Mouse (Mus musculus): ENCODE data around the gene Gm20547.

Gene Gm20547

DNA sequence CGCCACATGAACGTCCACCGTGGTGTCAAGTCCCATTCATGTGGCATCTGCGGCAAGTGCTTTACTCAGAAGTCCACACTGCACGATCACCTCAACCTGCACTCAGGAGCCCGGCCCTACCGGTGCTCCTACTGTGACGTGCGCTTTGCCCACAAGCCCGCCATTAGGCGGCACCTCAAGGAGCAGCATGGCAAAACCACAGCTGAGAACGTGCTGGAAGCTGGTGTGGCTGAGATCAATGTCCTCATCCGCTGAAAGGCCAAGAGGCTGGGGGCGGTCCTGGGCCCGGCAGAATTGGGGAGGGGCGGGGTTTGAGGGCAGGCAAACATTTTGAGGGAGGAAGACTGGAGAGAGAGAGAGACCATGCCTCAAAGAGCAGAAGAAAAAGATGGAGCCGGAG, 14.5 kb upstream of the Gm20547 start:
- no peak for DNase-seq (ENCODE audit: inconsistent ontology term)

DNA sequence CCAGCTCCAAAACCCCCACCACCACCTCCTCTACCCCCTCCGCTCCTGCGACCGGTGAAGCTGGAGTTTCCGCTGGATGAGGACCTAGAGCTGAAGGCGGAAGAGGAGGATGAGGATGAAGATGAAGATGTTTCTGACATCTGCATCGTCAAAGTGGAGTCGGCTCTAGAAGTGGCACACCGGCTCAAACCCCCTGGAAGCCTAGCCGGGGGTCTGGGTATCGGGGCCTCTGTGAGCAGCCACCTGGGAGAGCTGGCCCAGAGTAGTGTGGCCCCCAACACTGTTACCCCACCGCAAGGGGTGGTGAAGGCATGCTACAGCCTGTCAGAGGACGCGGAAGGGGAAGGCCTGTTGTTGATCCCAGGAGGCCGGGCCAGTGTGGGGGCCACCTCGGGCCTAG, 13.9 kb upstream of the Gm20547 start:
- DNase-seq (ENCODE audit: inconsistent ontology term), result no peak

DNA sequence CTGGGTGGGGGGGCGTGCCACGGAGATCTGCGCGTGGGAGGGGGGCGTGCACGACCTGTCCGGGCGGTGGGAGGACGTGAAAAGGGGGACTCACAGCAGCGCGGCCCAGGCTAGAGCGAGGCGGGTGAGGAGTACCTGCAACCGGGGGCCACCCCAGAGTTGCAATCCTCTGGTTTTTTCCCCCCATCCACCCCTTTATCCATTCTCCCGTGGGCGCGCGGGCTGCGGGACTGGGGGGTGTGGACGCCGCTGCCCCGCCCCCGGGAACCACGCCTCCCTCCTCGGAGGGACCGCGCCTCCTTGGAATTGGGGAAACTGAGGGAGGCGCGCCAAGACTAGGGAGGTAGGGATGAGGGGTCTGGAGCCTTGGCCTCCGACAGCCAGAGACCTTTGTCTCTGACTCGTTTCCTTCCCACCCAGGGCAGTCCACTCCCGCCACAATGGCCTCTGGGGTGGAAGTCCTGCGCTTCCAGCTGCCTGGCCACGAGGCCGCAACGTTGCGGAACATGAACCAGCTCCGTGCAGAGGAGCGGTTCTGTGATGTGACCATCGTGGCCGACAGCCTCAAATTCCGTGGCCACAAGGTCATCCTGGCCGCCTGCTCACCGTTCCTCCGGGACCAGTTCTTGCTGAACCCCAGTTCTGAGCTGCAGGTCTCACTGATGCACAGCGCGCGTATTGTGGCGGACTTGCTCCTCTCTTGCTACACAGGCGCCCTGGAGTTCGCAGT, 13.1 kb upstream of the Gm20547 start:
- peak; percentile 58 for DNase-seq (ENCODE audit: inconsistent ontology term)

DNA sequence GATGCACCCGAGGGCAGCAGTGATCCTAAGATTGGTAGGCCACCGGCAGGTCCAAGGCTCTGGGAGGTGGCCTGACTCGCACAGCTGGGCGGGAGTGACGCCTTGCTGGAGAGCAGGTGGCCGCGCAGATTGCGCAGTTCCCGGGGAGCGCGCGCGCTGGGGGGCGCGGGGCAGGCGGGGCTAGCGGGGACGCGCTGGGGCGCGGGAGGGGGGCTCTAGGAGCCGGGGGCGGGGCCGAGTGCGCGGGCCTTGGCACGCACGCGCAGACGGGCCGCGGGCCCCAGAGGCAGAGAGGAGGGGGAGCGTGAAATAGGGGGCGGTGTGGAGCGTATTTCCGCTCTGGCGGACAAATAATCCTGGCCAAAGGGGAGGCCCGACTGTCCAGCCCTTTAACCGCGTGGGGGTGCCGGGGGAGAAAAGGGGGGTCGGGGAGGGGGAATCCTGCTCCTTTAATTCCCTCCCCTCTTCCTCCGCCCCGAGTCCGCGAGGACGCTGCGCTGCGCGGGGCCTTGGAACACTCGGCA, 12.3 kb upstream of the Gm20547 start:
- DNase-seq (ENCODE audit: inconsistent ontology term), result peak; percentile 97

DNA sequence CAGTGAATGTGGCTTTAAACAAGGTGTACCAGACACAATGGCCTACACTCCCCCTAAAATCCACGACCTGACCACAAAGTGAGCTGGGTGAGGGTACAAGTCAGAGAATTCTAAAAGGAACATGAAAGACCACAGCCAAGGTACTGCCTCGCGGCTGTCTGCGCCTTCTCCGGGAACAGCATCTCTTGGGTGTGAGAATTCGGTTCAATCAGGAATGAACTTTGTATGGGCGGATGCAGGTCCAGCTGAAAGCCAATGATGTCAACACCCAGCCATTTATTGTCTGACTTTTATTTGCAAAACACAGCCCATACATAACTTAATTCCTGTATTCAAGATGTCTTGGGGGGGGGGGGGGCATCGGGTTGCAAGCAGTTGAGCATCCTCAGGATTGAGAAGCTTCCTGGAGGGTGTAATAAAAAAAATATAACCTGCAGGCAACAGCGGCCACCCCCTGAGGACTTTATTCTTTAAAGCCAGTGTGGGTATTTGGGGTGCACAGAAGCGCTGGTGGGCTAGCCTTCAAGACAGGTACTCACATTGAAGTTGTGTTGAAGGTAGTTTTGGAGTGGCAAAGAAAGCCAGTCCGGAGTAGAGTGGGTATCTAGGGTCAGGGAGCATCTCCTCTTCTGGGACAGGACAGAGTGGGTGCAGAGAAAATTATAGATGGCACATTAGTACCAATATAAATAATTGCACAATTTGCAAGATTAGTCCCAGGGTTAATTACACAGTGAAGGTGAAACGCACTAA, 11.4 kb upstream of the Gm20547 start:
- DNase-seq (ENCODE audit: inconsistent ontology term), result no peak

DNA sequence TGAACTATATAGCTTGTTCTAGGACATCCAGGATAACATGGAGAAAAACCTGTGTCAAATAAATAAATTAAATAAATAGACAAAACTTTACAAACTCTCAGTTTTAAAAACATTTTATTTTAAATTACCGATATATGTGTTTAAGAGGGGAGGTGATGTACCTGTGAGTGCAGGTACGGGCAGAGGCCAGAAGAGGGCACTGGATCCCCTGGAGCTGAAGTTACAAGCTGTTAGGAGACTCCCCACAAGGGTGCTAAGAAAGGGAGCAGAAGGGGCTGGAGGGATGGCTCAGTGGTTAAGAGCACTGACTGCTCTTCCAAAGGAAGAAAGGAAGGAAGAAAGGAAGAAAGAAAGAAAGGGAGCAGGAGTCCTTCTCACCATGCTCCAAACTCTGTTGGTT, 9.5 kb upstream of the Gm20547 start:
- no peak for DNase-seq (ENCODE audit: inconsistent ontology term)

DNA sequence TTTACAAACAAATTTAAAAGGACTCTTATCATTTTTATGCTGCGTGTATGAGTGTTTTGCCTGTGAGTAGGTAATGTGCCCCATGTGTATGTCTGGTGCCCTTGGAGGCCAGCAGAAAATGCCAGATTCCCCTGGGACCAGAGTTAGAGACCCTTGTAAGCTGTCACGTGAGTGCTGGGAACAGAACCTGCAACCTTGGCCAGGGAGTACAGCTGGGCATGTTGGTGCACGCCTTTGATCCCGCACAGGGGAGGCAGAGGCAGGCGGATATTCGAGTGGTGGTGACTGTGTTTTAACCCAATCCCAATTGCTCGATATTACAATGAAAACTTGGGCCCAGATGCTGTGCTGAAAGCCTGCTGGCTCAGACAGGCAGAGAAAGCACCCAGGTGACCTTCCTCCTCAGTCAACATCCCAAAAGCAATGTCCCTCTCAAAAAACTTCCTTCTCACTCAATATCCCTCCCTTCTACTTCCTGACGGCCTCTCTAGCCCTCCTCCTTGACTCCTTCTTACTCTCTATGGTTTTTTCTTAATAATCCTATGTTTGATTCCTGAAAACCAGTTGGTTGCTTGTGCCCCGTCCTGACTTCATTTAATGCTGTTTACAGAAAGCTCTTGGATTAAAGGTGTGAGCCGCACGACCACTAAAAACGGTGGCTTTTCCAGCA, 8.4 kb upstream of the Gm20547 start:
- DNase-seq (ENCODE audit: inconsistent ontology term), result no peak

DNA sequence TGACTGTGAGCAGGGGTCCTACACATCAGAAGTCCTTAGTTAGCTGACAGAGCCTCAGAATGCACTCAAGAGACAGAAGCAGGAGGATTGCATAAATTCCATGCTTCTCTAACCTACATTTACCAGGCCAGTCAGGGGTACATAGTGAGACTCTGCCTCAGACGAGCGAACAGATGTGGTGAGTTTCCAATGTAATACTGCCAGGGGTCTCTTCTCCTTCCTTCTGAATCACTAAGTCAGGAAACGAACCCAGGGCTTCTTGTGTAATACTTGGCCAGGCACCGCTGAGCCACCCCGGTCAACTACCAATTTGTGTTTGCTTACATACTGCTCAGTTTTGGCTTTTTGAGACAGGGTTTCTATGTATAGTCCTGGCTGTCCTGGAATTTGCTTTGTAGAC, 6.1 kb upstream of the Gm20547 start:
- no peak for DNase-seq (ENCODE audit: inconsistent ontology term)

DNA sequence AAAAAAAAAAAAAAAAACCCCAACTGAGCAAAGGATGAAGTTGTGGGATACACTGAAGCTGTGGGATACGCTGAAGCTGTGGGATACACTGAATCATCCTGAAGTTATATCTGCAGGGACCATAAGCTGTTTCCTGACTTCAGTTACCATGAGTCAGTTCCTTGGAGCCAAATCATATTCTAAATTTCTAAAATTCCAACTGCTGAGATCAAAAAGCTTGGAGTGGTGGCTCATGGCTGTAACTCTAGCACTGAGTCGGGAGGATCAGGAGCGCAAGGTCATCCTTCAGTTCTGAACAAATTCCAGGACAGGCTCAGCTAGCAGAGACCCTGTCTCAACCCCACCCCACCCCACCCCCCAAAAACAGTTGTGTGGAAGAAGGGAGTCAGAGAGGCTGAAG, 3.8 kb upstream of the Gm20547 start:
- peak; percentile 60 for DNase-seq (ENCODE audit: inconsistent ontology term)

DNA sequence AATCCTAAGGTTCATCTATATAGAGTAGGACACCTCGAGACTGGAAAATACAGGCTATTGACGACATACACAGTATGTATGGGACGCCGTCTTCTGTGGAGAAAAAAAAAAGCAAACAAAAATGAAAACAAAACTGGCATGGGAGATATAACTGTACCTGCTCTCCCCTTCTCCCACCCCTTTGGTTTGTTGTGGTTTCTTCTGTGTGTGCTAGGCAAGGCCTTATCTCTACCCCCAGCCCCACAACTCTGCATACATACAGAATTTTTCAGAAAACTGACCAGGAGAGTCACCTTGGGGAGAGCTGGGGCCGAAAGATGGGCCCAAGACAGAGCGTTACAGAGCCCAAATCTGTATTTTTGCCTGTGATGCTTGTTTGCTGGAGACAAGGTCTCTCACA, 2.9 kb upstream of the Gm20547 start:
- no peak for DNase-seq (ENCODE audit: inconsistent ontology term)

DNA sequence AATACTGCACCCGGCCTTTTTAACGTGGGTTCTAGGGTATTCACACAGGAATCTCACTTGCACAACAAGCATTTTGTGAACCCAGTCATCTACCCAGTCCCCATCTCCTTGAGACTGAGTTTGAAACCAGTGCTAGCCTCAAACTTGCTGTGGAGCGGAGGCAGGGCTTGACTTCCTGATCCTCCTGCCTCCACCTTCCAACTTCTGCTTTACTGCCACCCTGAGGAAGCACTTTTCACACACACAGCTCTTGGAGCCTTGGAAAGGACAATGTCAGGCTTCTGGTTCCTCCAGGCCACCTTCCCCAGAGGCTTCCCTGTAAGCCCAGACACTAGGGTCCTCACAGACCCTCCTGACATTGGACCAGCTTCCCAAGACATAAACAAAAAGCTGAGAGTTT, 1.5 kb upstream of the Gm20547 start:
- no peak for DNase-seq (ENCODE audit: inconsistent ontology term)

DNA sequence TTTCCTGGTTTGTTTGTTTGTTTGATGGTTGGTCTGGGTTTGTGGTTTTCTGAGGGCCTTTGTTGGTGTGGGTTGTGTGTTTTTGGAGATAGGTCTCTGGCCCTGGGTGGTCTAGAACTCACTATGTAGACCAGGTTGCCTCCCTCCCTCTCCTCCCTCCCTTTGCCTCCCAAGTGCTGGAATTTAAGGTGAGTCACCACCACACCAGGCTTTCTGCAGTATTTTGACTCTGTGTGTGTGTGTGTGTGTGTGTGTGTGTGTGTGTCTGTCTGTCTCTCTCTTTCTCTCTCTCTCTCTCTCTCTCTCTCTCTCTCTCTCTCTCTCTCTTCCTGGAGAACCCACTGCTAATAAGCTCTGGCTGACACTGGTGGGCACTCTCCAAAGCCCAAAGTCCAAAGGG, 676 bp downstream of the Gm20547 start:
- no peak for DNase-seq (ENCODE audit: inconsistent ontology term)

DNA sequence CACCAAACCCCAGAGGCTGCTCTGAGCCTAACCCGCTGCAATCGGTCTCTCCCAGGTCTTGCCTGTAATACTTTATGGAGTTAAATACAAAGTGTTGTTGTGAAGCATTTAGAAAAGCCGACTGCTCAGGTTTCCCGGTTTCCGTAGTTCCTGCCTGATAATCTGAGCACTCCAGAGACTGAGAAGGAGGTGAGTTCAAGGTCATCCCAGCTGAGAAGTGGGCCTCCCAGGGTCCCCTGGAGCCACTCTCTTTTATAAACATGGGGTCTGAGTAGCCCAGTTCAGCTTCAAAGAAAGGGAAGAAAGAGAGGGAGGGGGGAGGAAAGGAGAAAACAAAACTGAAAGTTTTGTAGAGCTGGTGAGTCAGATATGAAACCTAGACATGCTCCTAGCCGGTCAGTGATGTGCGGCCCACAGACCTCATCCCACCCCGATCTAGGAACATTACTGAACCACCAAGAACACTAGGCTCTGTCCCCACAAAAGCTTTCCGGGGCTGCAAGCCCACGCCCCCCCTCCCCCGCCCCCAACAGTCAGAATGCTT, 2.4 kb downstream of the Gm20547 start, which contains the start of gene Zbtb12:
Zbtb12 (plus strand) TSS at position 148 of the 544 bp plus-strand sequence.
- no peak for DNase-seq (ENCODE audit: inconsistent ontology term)

DNA sequence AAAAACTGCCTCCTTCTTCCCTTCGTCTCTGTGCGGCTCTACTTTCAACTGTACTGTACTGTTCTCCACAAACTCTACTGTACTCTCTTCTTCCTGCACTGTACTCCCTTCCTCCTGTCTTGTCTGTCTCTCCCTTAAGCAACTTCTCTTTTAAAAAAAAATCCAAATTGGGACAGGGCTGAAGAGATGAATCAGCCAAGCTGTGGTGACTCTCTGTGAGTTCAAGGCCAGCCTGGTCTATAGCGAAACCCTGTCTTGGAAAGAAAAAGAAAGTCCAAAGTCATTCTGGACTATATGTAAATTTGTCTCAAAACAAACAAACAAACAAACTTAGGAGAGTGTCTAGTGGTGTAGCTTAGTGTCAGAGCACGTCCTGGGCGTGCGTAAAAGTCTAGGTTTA, 7.5 kb downstream of the Gm20547 start:
- no peak for DNase-seq (ENCODE audit: inconsistent ontology term)

DNA sequence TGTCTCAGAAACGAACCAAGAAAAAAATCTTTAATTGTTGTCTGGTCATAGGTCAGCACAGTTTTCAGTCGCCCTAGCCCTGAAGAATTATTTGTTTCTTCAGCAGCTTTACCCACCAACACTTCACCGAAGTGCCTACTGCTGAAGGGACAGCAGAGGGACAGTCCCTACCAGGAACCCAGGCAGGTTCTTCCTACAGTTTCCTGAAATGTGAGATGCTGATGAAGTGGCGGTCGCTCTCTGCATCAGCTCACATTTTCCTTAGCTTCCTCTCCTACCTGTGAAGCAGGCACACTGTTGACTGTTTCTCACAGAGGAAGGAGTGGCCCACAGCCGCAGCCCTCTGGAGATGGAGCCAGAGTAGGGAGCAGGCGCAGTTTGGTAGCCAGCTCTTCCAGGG, 15.9 kb downstream of the Gm20547 start:
- no peak for DNase-seq (ENCODE audit: inconsistent ontology term)

DNA sequence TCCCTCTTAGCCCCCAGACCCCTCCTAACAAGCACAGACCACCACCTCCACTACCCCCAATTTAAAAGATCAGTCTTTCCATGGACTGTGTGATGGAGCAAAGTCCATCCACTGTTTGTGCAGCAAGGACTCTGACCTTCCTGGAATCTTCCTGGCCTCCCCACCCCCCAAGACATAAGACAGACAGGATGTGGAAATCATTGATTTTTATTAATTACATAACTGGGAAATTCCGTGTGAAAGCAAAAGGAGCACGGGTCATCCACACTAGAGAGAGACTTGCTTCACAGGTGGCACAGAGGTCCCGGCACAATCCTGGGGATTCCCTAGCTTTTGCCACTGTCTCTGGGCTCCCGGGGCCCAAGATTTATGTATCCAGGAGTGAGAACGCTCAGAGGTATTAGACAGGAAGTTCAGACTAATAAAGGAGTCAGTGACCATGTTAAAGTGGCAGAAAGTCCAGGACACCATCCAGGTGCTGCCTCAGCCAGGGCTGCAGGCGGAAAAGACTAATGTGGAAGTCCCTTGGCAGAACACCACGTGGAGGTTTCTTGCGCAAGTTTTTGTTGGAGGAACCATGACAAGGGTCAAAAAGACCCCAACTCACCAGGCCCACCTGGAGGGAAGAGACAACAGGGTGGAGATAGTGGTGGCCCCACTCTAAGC, 19.3 kb downstream of the Gm20547 start, which contains the start of gene Cfb:
Cfb (minus strand) TSS at position 103 of the 666 bp plus-strand sequence.
- DNase-seq (ENCODE audit: inconsistent ontology term), result no peak

DNA sequence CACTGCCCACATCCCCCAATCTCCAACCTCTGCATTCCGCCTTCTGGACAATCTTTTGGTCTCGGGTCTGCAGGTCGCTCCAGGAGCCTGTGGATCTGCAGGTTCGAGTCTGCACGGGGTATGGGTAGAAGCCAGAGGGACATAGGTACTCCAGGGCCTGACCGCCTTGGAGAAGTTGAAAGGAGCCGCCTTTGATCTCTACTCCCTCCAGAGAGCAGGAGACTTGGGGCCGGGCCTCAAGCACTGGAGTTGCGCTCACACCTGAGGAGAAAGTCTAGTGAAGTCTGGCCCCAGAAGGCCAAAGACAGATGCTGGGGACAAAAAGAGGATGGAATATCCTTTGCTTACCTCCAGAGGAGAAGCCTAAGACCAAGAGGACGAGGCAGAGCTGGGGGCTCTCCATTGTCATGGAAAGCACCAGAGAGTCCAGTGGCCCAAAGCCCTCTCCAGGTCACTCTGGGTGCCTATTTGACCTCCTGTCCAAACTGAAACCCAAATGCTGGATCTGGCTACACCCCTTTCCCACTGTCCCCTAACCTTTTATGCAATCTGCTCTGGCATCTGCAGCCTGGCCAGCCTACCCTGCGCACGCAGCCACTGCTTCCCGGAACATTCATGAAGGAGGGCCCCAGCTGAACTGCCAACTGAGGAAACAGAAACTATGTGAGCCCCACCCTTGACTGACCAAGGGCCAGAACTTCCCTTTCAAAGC, 20.0 kb downstream of the Gm20547 start:
- no peak for DNase-seq (ENCODE audit: inconsistent ontology term)

DNA sequence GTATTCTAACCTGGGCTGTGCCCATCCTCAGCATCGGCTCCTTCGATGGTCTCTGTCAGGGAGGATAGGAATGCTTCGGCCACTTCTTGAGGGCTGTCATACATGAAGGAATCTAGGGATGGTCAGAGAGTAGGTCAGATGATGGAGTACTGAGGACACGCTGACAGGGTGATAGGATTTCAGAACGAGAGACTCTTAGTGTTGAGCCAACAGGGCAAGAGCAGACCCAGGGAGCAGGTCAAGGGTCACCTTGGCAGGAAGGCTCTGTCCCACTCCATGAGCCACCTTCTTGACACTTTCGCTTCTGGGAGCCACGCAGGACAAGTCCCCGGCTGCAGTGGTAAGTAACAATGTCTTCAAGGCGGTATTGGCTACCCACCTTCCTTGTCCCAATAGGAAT, 21.3 kb downstream of the Gm20547 start:
- DNase-seq (ENCODE audit: inconsistent ontology term), result no peak

DNA sequence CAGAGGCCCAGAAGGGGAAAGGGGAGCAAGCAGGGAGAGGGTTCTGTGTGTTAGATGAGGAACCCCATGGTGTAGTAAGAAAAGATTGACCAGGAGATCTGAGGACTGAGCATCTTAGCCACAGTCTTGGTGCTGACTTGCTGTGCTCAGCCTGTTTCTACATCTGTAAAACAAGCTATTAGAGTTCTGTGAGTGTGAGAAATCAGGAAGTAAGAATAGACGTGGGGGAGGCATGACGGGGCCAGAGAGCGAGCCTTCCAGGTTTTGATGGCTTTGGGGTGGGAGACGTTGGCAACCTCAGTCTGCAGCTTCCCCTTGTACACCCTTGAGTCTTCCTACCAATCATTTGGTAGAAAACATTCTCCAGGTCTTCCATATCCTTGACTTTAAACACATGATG, 23.2 kb downstream of the Gm20547 start:
- DNase-seq (ENCODE audit: inconsistent ontology term), result no peak

DNA sequence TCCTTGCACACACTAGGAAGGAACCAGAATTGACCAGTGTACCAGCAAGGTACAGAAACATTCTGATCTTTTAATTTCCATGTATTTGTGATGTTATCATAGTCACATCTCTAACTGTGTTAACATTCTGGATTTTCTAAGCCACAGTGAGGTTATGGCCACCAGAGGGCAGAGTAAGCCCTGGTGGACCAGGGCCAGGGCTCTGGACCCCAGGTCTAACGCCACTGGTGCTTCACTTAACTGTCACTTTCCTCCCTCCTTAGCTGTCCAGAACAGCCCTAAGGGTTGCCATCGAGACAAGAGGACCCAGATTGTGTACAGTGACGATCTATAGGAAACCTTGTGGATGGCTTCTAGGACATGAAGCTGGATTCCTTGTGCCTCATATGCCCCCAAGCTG, 26.0 kb downstream of the Gm20547 start:
- peak; percentile 19 for DNase-seq (ENCODE audit: inconsistent ontology term)

DNA sequence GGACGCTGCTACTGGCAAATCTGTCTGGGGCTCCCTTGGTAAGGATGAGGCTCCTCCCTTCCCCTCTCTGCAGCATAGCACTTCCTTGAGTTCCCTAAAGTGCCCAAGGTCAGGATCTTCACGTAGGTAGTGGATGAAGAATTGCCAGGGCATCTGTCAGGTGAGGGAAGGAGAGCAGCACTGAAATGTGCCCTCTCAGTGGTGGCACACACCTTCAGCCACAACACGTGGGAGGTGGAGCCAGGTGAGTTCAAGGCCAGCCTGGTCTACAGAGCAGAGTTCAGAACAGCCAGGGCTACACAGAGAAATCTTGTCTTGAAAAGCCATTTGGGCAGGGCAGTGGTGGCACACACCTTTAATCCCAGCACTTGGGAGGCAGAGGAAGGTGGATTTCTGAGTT, 27.1 kb downstream of the Gm20547 start:
- no peak for DNase-seq (ENCODE audit: inconsistent ontology term)
